In genomic region chr4:116245926-116246325, GRCm38 (mm10) we compare ENCODE assay signal across 7 mouse cellular contexts. TPM values are rescaled to one million over a fixed set of nuclear protein-coding genes. Genes with fewer than 3 reads are reported as not detected.
A peak's percentile ranks its signal among the peaks of the same experiment; 100 is the strongest.
DNase-seq lines count a peak whose midpoint lies in the region; ATAC-seq and TF ChIP-seq lines count a peak whose summit lies in the region.
"Not testable (repeated sequence)": the region's sequence is repeated elsewhere in the genome, so short reads cannot be mapped to it uniquely, and the experiment has no call there.

No protein-coding gene starts in this region.

- H3K79me2 ChIP-seq in liver, adult 2 months (ENCODE audit: control insufficient read depth, insufficient read depth, low read length), result not testable (repeated sequence)

- peak; percentile 73 for DNase-seq in R1 (ENCODE audit: low read depth, low spot score)
- peak; percentile 39 for DNase-seq in c-Kit-positive CD71-positive TER-119-negative erythroid progenitor cells, embryonic 14.5 days (ENCODE audit: low read depth)
- peak; percentile 47 for DNase-seq in forebrain, embryonic 14.5 days (ENCODE audit: low spot score)
- peak; percentile 31 for DNase-seq in liver, adult 2 months (ENCODE audit: extremely low read depth, low read depth, low spot score)
- DNase-seq in naive thymus-derived CD4-positive, alpha-beta T cell, adult 2 months (ENCODE audit: low read depth), result peak; percentile 62
- DNase-seq in splenic B cell, adult 2 months (ENCODE audit: low read depth, low spot score), result peak; percentile 69

- H3K4me2 ChIP-seq in forebrain, embryonic 14.5 days (ENCODE audit: low read length); intestine, postnatal 0 days (replicated peaks; ENCODE audit: low read depth): not testable (repeated sequence)

- TF ChIP-seq POLR2A in liver, adult 2 months (IDR thresholded peaks at IDR 0.05; ENCODE audit: extremely low read depth, insufficient read depth, low read length), result not testable (repeated sequence)

- not testable (repeated sequence) for H3K9me3 ChIP-seq in forebrain, embryonic 14.5 days (replicated peaks; ENCODE audit: control insufficient read depth, low read length); intestine, postnatal 0 days (ENCODE audit: control insufficient read depth)

- WGBS in forebrain, embryonic 14.5 days, result 55% methylated on average over 3 of the region's 3 CpGs
- WGBS in intestine, postnatal 0 days, result 47% methylated on average over 3 of the region's 3 CpGs
- 60% methylated on average over 3 of the region's 3 CpGs for WGBS in liver, adult 2 months

- not testable (repeated sequence) for H3K27ac ChIP-seq in forebrain, embryonic 14.5 days (ENCODE audit: low read depth, low read length); intestine, postnatal 0 days (ENCODE audit: low read depth, low read length); liver, adult 2 months (replicated peaks; ENCODE audit: insufficient read depth, low read depth, low read length)

- peak; percentile 72 for TF ChIP-seq CTCF in intestine, postnatal 0 days (IDR thresholded peaks at IDR 0.05; ENCODE audit: low read depth)
- peak; percentile 50; the same call in 1 of the 2 replicates for TF ChIP-seq CTCF in liver, adult 2 months (IDR thresholded peaks at IDR 0.05; ENCODE audit: low read depth, low read length)

- H3K27me3 ChIP-seq in forebrain, embryonic 14.5 days (replicated peaks; ENCODE audit: control insufficient read depth, insufficient read depth, low read length); intestine, postnatal 0 days (replicated peaks; ENCODE audit: control insufficient read depth, insufficient read depth, low read length); liver, adult 2 months (ENCODE audit: control insufficient read depth, insufficient read depth, low read length); splenic B cell, adult 2 months (ENCODE audit: control insufficient read depth, insufficient read depth, low read length, poor library complexity, severe bottlenecking): not testable (repeated sequence)

- not testable (repeated sequence) for H3K36me3 ChIP-seq in forebrain, embryonic 14.5 days (ENCODE audit: control insufficient read depth, insufficient read depth, low read length); intestine, postnatal 0 days (ENCODE audit: control insufficient read depth, insufficient read depth); liver, adult 2 months (ENCODE audit: control insufficient read depth, insufficient read depth, low read length); splenic B cell, adult 2 months (ENCODE audit: control insufficient read depth, insufficient read depth, low read length, poor library complexity, severe bottlenecking)

- H3K4me1 ChIP-seq in forebrain, embryonic 14.5 days (ENCODE audit: control insufficient read depth, insufficient read depth, low read length); intestine, postnatal 0 days (replicated peaks; ENCODE audit: control insufficient read depth, insufficient read depth, low read length); liver, adult 2 months (ENCODE audit: control insufficient read depth, insufficient read depth, low read length): not testable (repeated sequence)

- not testable (repeated sequence) for H3K9ac ChIP-seq in forebrain, embryonic 14.5 days (ENCODE audit: low read length); intestine, postnatal 0 days (ENCODE audit: low read depth, low read length); liver, adult 2 months (ENCODE audit: low read depth, low read length)

- H3K4me3 ChIP-seq in forebrain, embryonic 14.5 days (ENCODE audit: low read depth, low read length); intestine, postnatal 0 days (ENCODE audit: low read depth, low read length); liver, adult 2 months (ENCODE audit: insufficient read depth, low read depth, low read length): not testable (repeated sequence)

- not testable (repeated sequence) for ATAC-seq in forebrain, embryonic 14.5 days; intestine, postnatal 0 days

RNA-seq across cellular contexts. Expression of gene Pik3r3, which starts 24.5 kb away (rescaled TPM):
- 71.4 and 93.5 TPM in 2 replicates for polyA plus RNA-seq in forebrain, embryonic 14.5 days (2014; fragmentation: Nextera tagmentation; extraction: Ambion mirVana)
- 2.9 and 3.5 TPM in 2 replicates for polyA plus RNA-seq in intestine, postnatal 0 days (2015; fragmentation: Nextera tagmentation; extraction: Ambion mirVana)
- 1.0 and 1.4 TPM in 2 replicates for total RNA-seq in liver, adult 2 months (2014; rRNA removed)
- 1.3 and 1.7 TPM in 2 replicates for polyA plus RNA-seq in liver, adult 2 months (2012; rRNA removed)

Comparison
In these comparisons a context has a peak if more than half of its experiments do, and no peak if none do; other contexts are left out.
1. RNA of gene Pik3r3, which starts 24.5 kb away (polyA plus RNA-seq): 71.4 to 93.5 TPM in forebrain, embryonic 14.5 days; 2.9 to 3.5 TPM in intestine, postnatal 0 days and 1.3 to 1.7 TPM in liver, adult 2 months; every median in the first group is over 10 times any median in the second.
2. Peak in every context shown above with its lines, with median percentiles within 50 percentile points of each other: DNase-seq.